Mouse (Mus musculus): ENCODE data around the gene Arid5a. TPM values are rescaled to one million over a fixed set of nuclear protein-coding genes. Genes with fewer than 3 reads are reported as not detected.

The Arid5a gene
- polyA plus RNA-seq, 2 experiments, result 1.1 to 1.9 TPM

DNA sequence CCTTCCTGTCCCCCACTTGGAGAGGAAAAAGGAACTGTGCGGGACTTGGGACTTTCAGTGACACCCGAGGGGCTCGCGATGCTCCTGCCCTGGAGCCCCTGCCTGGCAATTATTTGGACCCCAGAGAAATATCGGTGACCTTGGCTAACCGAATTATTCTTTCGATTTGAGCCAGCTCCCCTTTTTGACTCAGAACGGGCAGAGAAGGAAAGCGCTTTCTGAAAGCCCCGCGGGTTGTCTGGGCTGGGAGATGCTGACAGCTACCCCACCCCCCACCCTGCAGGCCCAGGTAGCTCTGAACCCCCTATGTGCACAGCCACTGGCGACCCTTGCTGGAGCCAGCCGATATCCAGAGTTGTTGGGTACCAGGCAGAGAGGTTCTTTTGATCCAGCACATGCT is 8.4 kb upstream of the Arid5a start:
- Histone ChIP-seq H3K27me3 (ENCODE audit: control insufficient read depth, insufficient read depth, low read length) (peaks cover 28% of the 10 kb centered on the region), H3K4me2 (ENCODE audit: low read depth) (no peak overlapping the region), H3K9ac (replicated peaks) (no peak overlapping the region), H3K27ac (no peak overlapping the region), H3K9me3 (ENCODE audit: control insufficient read depth, low read length) (no peaks in the 10 kb centered on the region), H3K4me3 (ENCODE audit: insufficient read depth in 1 of 2, low read depth in 2 of 2, low read length in 2 of 2) (no peak overlapping the region), H3K4me1 (replicated peaks; ENCODE audit: control insufficient read depth in 2 of 2, insufficient read depth in 2 of 2, low read length in 1 of 2) (no peaks in the 10 kb centered on the region), H3K36me3 (replicated peaks; ENCODE audit: control insufficient read depth, insufficient read depth, low read depth) (no peaks in the 10 kb centered on the region)
- ATAC-seq (ENCODE audit: insufficient read depth) (no peak), DNase-seq (ENCODE audit: low read depth in 3 of 3, low spot score in 3 of 3) (no peak)
- TF ChIP-seq CTCF (IDR thresholded peaks at IDR 0.05; ENCODE audit: low read depth) (no peak), EP300 (IDR thresholded peaks at IDR 0.05; ENCODE audit: low read depth) (no peak)
- WGBS (ENCODE audit: insufficient replicate concordance), result 31% methylated on average over 13 of the region's 13 CpGs

DNA sequence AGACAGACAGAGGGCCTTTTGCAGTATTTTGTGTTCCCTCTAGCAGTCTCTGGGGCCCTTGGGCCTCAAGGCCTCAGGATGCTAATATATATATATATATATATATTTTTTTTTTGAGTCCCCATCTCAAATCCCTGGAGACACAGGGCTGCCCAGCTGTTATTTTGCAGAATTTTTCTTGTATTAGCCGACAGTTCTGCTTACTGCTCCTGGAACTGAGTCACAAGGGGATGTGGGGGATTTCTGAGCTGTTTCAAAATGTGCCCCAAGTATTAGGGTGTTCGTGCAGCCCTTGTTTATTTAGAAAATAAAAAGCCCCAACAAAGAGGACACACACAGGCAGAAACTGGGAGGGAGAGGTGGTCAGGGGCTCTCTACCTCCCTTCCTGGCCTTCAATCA is 7.9 kb upstream of the Arid5a start:
- WGBS (ENCODE audit: insufficient replicate concordance), result 39% methylated on average over 2 of the region's 2 CpGs
- peaks cover 32% of the 10 kb centered on the region for H3K27me3 ChIP-seq (ENCODE audit: control insufficient read depth, insufficient read depth, low read length)

DNA sequence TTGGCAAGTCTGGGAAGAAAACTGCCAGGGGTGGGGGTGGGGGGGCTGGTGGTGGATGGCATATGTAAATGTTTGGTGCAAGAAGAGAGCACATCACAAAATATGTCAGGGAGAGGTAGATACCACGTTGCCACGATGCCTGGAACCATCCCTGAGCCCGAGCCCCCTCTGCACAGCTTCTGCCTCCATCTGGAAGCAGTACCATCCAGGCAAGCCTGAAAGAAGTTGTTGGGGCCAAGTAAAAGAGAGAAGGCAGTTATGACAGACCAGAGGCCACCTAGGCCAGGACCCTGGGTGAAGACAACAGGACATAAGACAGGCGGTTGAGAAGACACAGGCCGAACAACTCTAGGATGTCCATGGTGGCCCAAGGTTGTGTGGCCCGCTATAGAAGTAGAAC is 7.0 kb upstream of the Arid5a start:
- Histone ChIP-seq H3K4me2 (ENCODE audit: low read depth) (no peak overlapping the region), H3K9me3 (ENCODE audit: control insufficient read depth, low read length) (no peaks in the 10 kb centered on the region), H3K4me1 (replicated peaks; ENCODE audit: control insufficient read depth in 2 of 2, insufficient read depth in 2 of 2, low read length in 1 of 2) (no peaks in the 10 kb centered on the region), H3K27ac (no peak overlapping the region), H3K9ac (replicated peaks) (no peak overlapping the region), H3K36me3 (replicated peaks; ENCODE audit: control insufficient read depth, insufficient read depth, low read depth) (no peaks in the 10 kb centered on the region), H3K4me3 (ENCODE audit: insufficient read depth in 1 of 2, low read depth in 2 of 2, low read length in 2 of 2) (no peak overlapping the region), H3K27me3 (ENCODE audit: control insufficient read depth, insufficient read depth, low read length) (peaks cover 32% of the 10 kb centered on the region)
- DNase-seq (ENCODE audit: low read depth in 3 of 3, low spot score in 3 of 3) (no peak), ATAC-seq (ENCODE audit: insufficient read depth) (no peak)
- TF ChIP-seq CTCF (IDR thresholded peaks at IDR 0.05; ENCODE audit: low read depth) (no peak), EP300 (IDR thresholded peaks at IDR 0.05; ENCODE audit: low read depth) (no peak)
- 67% methylated on average over 6 of the region's 6 CpGs for WGBS (ENCODE audit: insufficient replicate concordance)

More for the DNA sequence above, 7.9 kb upstream of the Arid5a start:
- H3K27ac ChIP-seq, result no peak overlapping the region
- no peaks in the 10 kb centered on the region for H3K36me3 ChIP-seq (replicated peaks; ENCODE audit: control insufficient read depth, insufficient read depth, low read depth)
- H3K4me1 ChIP-seq (replicated peaks; ENCODE audit: control insufficient read depth in 2 of 2, insufficient read depth in 2 of 2, low read length in 1 of 2), result no peaks in the 10 kb centered on the region
- H3K9ac ChIP-seq (replicated peaks), result no peak overlapping the region
- H3K4me3 ChIP-seq (ENCODE audit: insufficient read depth in 1 of 2, low read depth in 2 of 2, low read length in 2 of 2), result no peak overlapping the region
- no peak for TF ChIP-seq CTCF (IDR thresholded peaks at IDR 0.05; ENCODE audit: low read depth)
- no peak for TF ChIP-seq EP300 (IDR thresholded peaks at IDR 0.05; ENCODE audit: low read depth)
- no peak for ATAC-seq (ENCODE audit: insufficient read depth)
- no peak overlapping the region for H3K4me2 ChIP-seq (ENCODE audit: low read depth)
- H3K9me3 ChIP-seq (ENCODE audit: control insufficient read depth, low read length), result no peaks in the 10 kb centered on the region
- no peak for DNase-seq (ENCODE audit: low read depth in 3 of 3, low spot score in 3 of 3)

DNA sequence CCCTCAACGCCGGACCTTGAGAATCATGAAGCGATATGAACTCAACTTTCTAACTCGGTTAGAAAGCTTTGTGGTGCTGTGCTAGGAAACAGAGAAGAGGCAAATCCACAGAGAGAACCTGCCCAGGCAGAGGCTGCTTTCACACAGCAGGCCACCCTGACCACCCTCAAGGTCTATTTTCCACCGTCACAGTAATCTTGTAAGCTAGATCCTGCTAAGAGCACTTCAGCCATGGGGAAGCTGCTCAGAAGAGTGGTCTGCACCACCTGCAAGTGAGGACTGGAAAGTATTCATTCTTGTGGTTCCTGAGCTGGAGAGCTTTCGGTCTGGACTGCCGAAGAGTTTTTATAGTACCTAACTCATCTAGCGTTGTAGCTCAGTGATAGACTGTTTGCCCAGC is 5.3 kb upstream of the Arid5a start:
- Histone ChIP-seq H3K27me3 (ENCODE audit: control insufficient read depth, insufficient read depth, low read length) (peaks cover 34% of the 10 kb centered on the region), H3K4me3 (ENCODE audit: insufficient read depth in 1 of 2, low read depth in 2 of 2, low read length in 2 of 2) (no peak overlapping the region), H3K4me2 (ENCODE audit: low read depth) (no peak overlapping the region), H3K9me3 (ENCODE audit: control insufficient read depth, low read length) (no peaks in the 10 kb centered on the region), H3K27ac (no peak overlapping the region), H3K36me3 (replicated peaks; ENCODE audit: control insufficient read depth, insufficient read depth, low read depth) (no peaks in the 10 kb centered on the region), H3K4me1 (replicated peaks; ENCODE audit: control insufficient read depth in 2 of 2, insufficient read depth in 2 of 2, low read length in 1 of 2) (0 out of 4 replicates have a peak, but pooled peaks cover 0 to 2% of the 10 kb centered on the region in 2 experiments), H3K9ac (replicated peaks) (no peak overlapping the region)
- ATAC-seq (ENCODE audit: insufficient read depth) (no peak), DNase-seq (ENCODE audit: low read depth in 3 of 3, low spot score in 3 of 3) (no peak)
- no peak for TF ChIP-seq EP300 (IDR thresholded peaks at IDR 0.05; ENCODE audit: low read depth)
- TF ChIP-seq CTCF (IDR thresholded peaks at IDR 0.05; ENCODE audit: low read depth), result no peak
- 62% methylated on average over 8 of the region's 8 CpGs for WGBS (ENCODE audit: insufficient replicate concordance)

DNA sequence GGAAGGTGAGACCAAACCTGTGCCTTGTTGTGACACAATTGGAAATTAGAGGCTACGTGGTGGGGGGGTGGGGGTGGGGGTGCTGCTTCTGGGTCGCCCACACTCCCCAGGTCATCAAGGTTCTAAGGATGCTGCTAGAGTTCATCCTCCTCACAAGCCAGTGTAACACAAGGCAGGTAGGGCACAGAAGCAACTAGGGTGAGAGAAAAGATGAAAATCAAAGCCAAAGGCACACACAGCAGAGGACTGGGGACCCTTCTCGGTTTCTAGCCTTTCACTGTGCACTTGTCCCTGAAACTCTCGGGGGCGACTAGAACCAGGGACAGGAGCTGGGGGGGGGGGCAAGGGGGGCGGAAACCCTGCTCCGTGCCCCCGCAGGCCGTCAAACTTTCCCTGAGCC is 4.6 kb upstream of the Arid5a start:
- TF ChIP-seq EP300 (IDR thresholded peaks at IDR 0.05; ENCODE audit: low read depth), result no peak
- TF ChIP-seq CTCF (IDR thresholded peaks at IDR 0.05; ENCODE audit: low read depth), result no peak

More for the DNA sequence above, 4.6 kb upstream of the Arid5a start:
- DNase-seq (ENCODE audit: low read depth in 3 of 3, low spot score in 3 of 3), result no peak
- Histone ChIP-seq H3K27me3 (ENCODE audit: control insufficient read depth, insufficient read depth, low read length) (peaks cover 34% of the 10 kb centered on the region), H3K9me3 (ENCODE audit: control insufficient read depth, low read length) (no peaks in the 10 kb centered on the region), H3K4me1 (replicated peaks; ENCODE audit: control insufficient read depth in 2 of 2, insufficient read depth in 2 of 2, low read length in 1 of 2) (0 out of 4 replicates have a peak, but pooled peaks cover 0 to 2% of the 10 kb centered on the region in 2 experiments), H3K4me2 (ENCODE audit: low read depth) (peak overlapping the region; percentile 46), H3K9ac (replicated peaks) (no peak overlapping the region), H3K36me3 (replicated peaks; ENCODE audit: control insufficient read depth, insufficient read depth, low read depth) (no peaks in the 10 kb centered on the region), H3K4me3 (ENCODE audit: insufficient read depth in 1 of 2, low read depth in 2 of 2, low read length in 2 of 2) (peak overlapping the region in 1 of 2 experiments; percentile 4; a peak in 1 of 4 replicates), H3K27ac (no peak overlapping the region)
- no peak for ATAC-seq (ENCODE audit: insufficient read depth)
- WGBS (ENCODE audit: insufficient replicate concordance), result 11% methylated on average over 9 of the region's 9 CpGs
